Mouse (Mus musculus): ENCODE data around the gene Fgf22. TPM values are rescaled to one million over a fixed set of nuclear protein-coding genes. Genes with fewer than 3 reads are reported as not detected.

The Fgf22 gene
- polyA plus RNA-seq, 1 experiment from 2014 or later: 1.8 TPM

GRCm38 (mm10) chr10:79739234-79739633, 15.6 kb upstream of the Fgf22 start:
- Histone ChIP-seq H3K36me3 (ENCODE audit: control insufficient read depth, insufficient read depth, low read length) (peaks cover 79% of the 10 kb centered on the region), H3K4me2 (ENCODE audit: low read length) (no peak overlapping the region), H3K4me3 (ENCODE audit: low read depth, low read length) (no peak overlapping the region), H3K9ac (ENCODE audit: low read depth, low read length) (no peak overlapping the region), H3K9me3 (replicated peaks; ENCODE audit: control insufficient read depth, low read length, poor library complexity, severe bottlenecking) (peaks cover 31% of the 10 kb centered on the region), H3K27me3 (ENCODE audit: control insufficient read depth, insufficient read depth, low read depth, low read length) (no peaks in the 10 kb centered on the region), H3K4me1 (ENCODE audit: control insufficient read depth, insufficient read depth, low read length) (no peaks in the 10 kb centered on the region), H3K27ac (ENCODE audit: low read length) (no peak overlapping the region)
- WGBS: 96% methylated on average over 28 of the region's 28 CpGs
- no peak for ATAC-seq

- H3K27ac ChIP-seq (ENCODE audit: low read length): no peak overlapping the region
- no peak overlapping the region for H3K4me3 ChIP-seq (ENCODE audit: low read depth, low read length)
- H3K27me3 ChIP-seq (ENCODE audit: control insufficient read depth, insufficient read depth, low read depth, low read length): no peaks in the 10 kb centered on the region
- no peak for ATAC-seq
- no peak overlapping the region for H3K9ac ChIP-seq (ENCODE audit: low read depth, low read length)
- peaks cover 66% of the 10 kb centered on the region for H3K36me3 ChIP-seq (ENCODE audit: control insufficient read depth, insufficient read depth, low read length)
- H3K4me2 ChIP-seq (ENCODE audit: low read length): no peak overlapping the region
- peaks cover 7% of the 10 kb centered on the region for H3K4me1 ChIP-seq (ENCODE audit: control insufficient read depth, insufficient read depth, low read length)
- peaks cover 30% of the 10 kb centered on the region for H3K9me3 ChIP-seq (replicated peaks; ENCODE audit: control insufficient read depth, low read length, poor library complexity, severe bottlenecking)
- WGBS: 52% methylated on average over 11 of the region's 11 CpGs
Observed at GRCm38 (mm10) chr10:79740863-79741262, 14.0 kb upstream of the Fgf22 start.

GRCm38 (mm10) chr10:79743161-79743560, 11.7 kb upstream of the Fgf22 start:
- no peak overlapping the region for H3K4me2 ChIP-seq (ENCODE audit: low read length)
- 93% methylated on average over 11 of the region's 11 CpGs for WGBS
- no peak overlapping the region for H3K4me3 ChIP-seq (ENCODE audit: low read depth, low read length)
- H3K27ac ChIP-seq (ENCODE audit: low read length): no peak overlapping the region
- H3K36me3 ChIP-seq (ENCODE audit: control insufficient read depth, insufficient read depth, low read length): peaks cover 43% of the 10 kb centered on the region
- no peak overlapping the region for H3K9ac ChIP-seq (ENCODE audit: low read depth, low read length)
- no peaks in the 10 kb centered on the region for H3K27me3 ChIP-seq (ENCODE audit: control insufficient read depth, insufficient read depth, low read depth, low read length)
- peaks cover 12% of the 10 kb centered on the region for H3K4me1 ChIP-seq (ENCODE audit: control insufficient read depth, insufficient read depth, low read length)
- ATAC-seq: no peak
- H3K9me3 ChIP-seq (replicated peaks; ENCODE audit: control insufficient read depth, low read length, poor library complexity, severe bottlenecking): peaks cover 24% of the 10 kb centered on the region

- no peaks in the 10 kb centered on the region for H3K27me3 ChIP-seq (ENCODE audit: control insufficient read depth, insufficient read depth, low read depth, low read length)
- H3K27ac ChIP-seq (ENCODE audit: low read length): no peak overlapping the region
- no peak overlapping the region for H3K9ac ChIP-seq (ENCODE audit: low read depth, low read length)
- WGBS: 94% methylated on average over 15 of the region's 15 CpGs
- H3K4me3 ChIP-seq (ENCODE audit: low read depth, low read length): no peak overlapping the region
- no peak for ATAC-seq
- H3K4me2 ChIP-seq (ENCODE audit: low read length): no peak overlapping the region
- peaks cover 36% of the 10 kb centered on the region for H3K36me3 ChIP-seq (ENCODE audit: control insufficient read depth, insufficient read depth, low read length)
- peaks cover 20% of the 10 kb centered on the region for H3K9me3 ChIP-seq (replicated peaks; ENCODE audit: control insufficient read depth, low read length, poor library complexity, severe bottlenecking)
- peaks cover 12% of the 10 kb centered on the region for H3K4me1 ChIP-seq (ENCODE audit: control insufficient read depth, insufficient read depth, low read length)
Observed at GRCm38 (mm10) chr10:79743650-79744365, 11.1 kb upstream of the Fgf22 start.

- peaks cover 20% of the 10 kb centered on the region for H3K36me3 ChIP-seq (ENCODE audit: control insufficient read depth, insufficient read depth, low read length)
- H3K27me3 ChIP-seq (ENCODE audit: control insufficient read depth, insufficient read depth, low read depth, low read length): no peaks in the 10 kb centered on the region
- H3K4me3 ChIP-seq (ENCODE audit: low read depth, low read length): peak overlapping the region; percentile 55
- peak overlapping the region; percentile 82 for H3K4me2 ChIP-seq (ENCODE audit: low read length)
- peaks cover 12% of the 10 kb centered on the region for H3K4me1 ChIP-seq (ENCODE audit: control insufficient read depth, insufficient read depth, low read length)
- WGBS: 94% methylated on average over 3 of the region's 3 CpGs
- peaks cover 4% of the 10 kb centered on the region; the same call in 1 of the 2 replicates for H3K9me3 ChIP-seq (replicated peaks; ENCODE audit: control insufficient read depth, low read length, poor library complexity, severe bottlenecking)
- no peak for ATAC-seq
- no peak overlapping the region for H3K27ac ChIP-seq (ENCODE audit: low read length)
- 0 out of 2 replicates have a peak overlapping the region, but pooled peaks have one; percentile 60 for H3K9ac ChIP-seq (ENCODE audit: low read depth, low read length)
Observed at GRCm38 (mm10) chr10:79745411-79745810, 9.5 kb upstream of the Fgf22 start.

GRCm38 (mm10) chr10:79745898-79746773, 8.7 kb upstream of the Fgf22 start, which contains the start of gene Polrmt:
Polrmt (minus strand) TSS chr10:79746581.
- H3K4me3 ChIP-seq (ENCODE audit: low read depth, low read length): peak within 1 kb of the TSS; percentile 55
- peak; percentile 96 for ATAC-seq
- no peaks in the 10 kb centered on the region; the same call in 1 of the 2 replicates for H3K9me3 ChIP-seq (replicated peaks; ENCODE audit: control insufficient read depth, low read length, poor library complexity, severe bottlenecking)
- peaks cover 13% of the 10 kb centered on the region for H3K36me3 ChIP-seq (ENCODE audit: control insufficient read depth, insufficient read depth, low read length)
- H3K9ac ChIP-seq (ENCODE audit: low read depth, low read length): peak within 1 kb of the TSS; percentile 60
- H3K27me3 ChIP-seq (ENCODE audit: control insufficient read depth, insufficient read depth, low read depth, low read length): no peaks in the 10 kb centered on the region
- H3K4me1 ChIP-seq (ENCODE audit: control insufficient read depth, insufficient read depth, low read length): peaks cover 12% of the 10 kb centered on the region
- 0 out of 2 replicates have a peak within 1 kb of the TSS, but pooled peaks have one; percentile 6 for H3K27ac ChIP-seq (ENCODE audit: low read length)
- H3K4me2 ChIP-seq (ENCODE audit: low read length): peak within 1 kb of the TSS; percentile 82
- 3% methylated on average over 38 of the region's 38 CpGs for WGBS

- WGBS: 19% methylated on average over 6 of the region's 6 CpGs
- no peaks in the 10 kb centered on the region for H3K27me3 ChIP-seq (ENCODE audit: control insufficient read depth, insufficient read depth, low read depth, low read length)
Observed at GRCm38 (mm10) chr10:79746774-79747151, 8.1 kb upstream of the Fgf22 start.

GRCm38 (mm10) chr10:79748496-79748895, 6.4 kb upstream of the Fgf22 start:
- no peak overlapping the region for H3K4me3 ChIP-seq (ENCODE audit: low read depth, low read length)
- H3K27me3 ChIP-seq (ENCODE audit: control insufficient read depth, insufficient read depth, low read depth, low read length): no peaks in the 10 kb centered on the region
- H3K36me3 ChIP-seq (ENCODE audit: control insufficient read depth, insufficient read depth, low read length): no peaks in the 10 kb centered on the region; the same call in 1 of the 2 replicates
- H3K9me3 ChIP-seq (replicated peaks; ENCODE audit: control insufficient read depth, low read length, poor library complexity, severe bottlenecking): no peaks in the 10 kb centered on the region
- H3K9ac ChIP-seq (ENCODE audit: low read depth, low read length): no peak overlapping the region
- no peak overlapping the region for H3K27ac ChIP-seq (ENCODE audit: low read length)
- H3K4me1 ChIP-seq (ENCODE audit: control insufficient read depth, insufficient read depth, low read length): peaks cover 12% of the 10 kb centered on the region
- no peak overlapping the region for H3K4me2 ChIP-seq (ENCODE audit: low read length)
- ATAC-seq: no peak
- 78% methylated on average over 6 of the region's 6 CpGs for WGBS

More at GRCm38 (mm10) chr10:79746774-79747151, 8.1 kb upstream of the Fgf22 start:
- Histone ChIP-seq H3K4me1 (ENCODE audit: control insufficient read depth, insufficient read depth, low read length) (peaks cover 12% of the 10 kb centered on the region), H3K9me3 (replicated peaks; ENCODE audit: control insufficient read depth, low read length, poor library complexity, severe bottlenecking) (no peaks in the 10 kb centered on the region), H3K4me2 (ENCODE audit: low read length) (peak overlapping the region; percentile 56), H3K9ac (ENCODE audit: low read depth, low read length) (peak overlapping the region; percentile 21; the same call in 1 of the 2 replicates), H3K27ac (ENCODE audit: low read length) (0 out of 2 replicates have a peak overlapping the region, but pooled peaks have one; percentile 6), H3K36me3 (ENCODE audit: control insufficient read depth, insufficient read depth, low read length) (peaks cover 7% of the 10 kb centered on the region), H3K4me3 (ENCODE audit: low read depth, low read length) (peak overlapping the region; percentile 55)
- ATAC-seq: peak; percentile 66

All from midbrain, embryonic 16.5 days (tissue).